Mouse (Mus musculus) heart, embryonic 12.5 days (tissue): ENCODE data around the gene Col23a1. TPM values are rescaled to one million over a fixed set of nuclear protein-coding genes. Genes with fewer than 3 reads are reported as not detected.

Experiments
- ATAC-seq: fragments of 200-750 bp; cut with Nextera tagmentation; 2 replicates; pipeline ENCODE4 v1.8.0; 2017; ENCODE audit warnings: moderate TSS enrichment, moderate library complexity; ENCODE audit not compliant: insufficient number of reproducible peaks, low FRiP score
- H3K27ac ChIP-seq: fragments of 300-500 bp; sonication (generic); 2 replicates; pipeline ENCODE4 v1.5.1; 2016; ENCODE audit warnings: mild to moderate bottlenecking, moderate library complexity; ENCODE audit not compliant: poor library complexity, severe bottlenecking
- H3K27me3 ChIP-seq: fragments of 300-500 bp; sonication (generic); replicated peaks from 2 replicates; pipeline ENCODE4 v1.6.1; 2016; ENCODE audit warnings: mild to moderate bottlenecking, moderate library complexity
- H3K36me3 ChIP-seq: fragments of 300-500 bp; sonication (generic); 2 replicates; pipeline ENCODE4 v1.6.1; 2016; ENCODE audit warnings: mild to moderate bottlenecking, moderate library complexity
- H3K4me1 ChIP-seq: fragments of 300-500 bp; sonication (generic); replicated peaks from 2 replicates; pipeline ENCODE4 v1.6.1; 2016; ENCODE audit warnings: mild to moderate bottlenecking
- H3K4me2 ChIP-seq: fragments of 300-500 bp; sonication (generic); 2 replicates; pipeline ENCODE4 v1.6.1; 2016; ENCODE audit warnings: mild to moderate bottlenecking, moderate library complexity
- H3K4me3 ChIP-seq: fragments of 300-500 bp; sonication (generic); 2 replicates; pipeline ENCODE4 v1.5.1; 2016; ENCODE audit warnings: mild to moderate bottlenecking
- H3K9ac ChIP-seq: fragments of 300-500 bp; sonication (generic); 2 replicates; pipeline ENCODE4 v1.6.1; 2016; ENCODE audit warnings: mild to moderate bottlenecking, moderate library complexity
- H3K9me3 ChIP-seq: fragments of 300-500 bp; sonication (generic); replicated peaks from 2 replicates; pipeline ENCODE4 v1.6.1; 2016; ENCODE audit warnings: mild to moderate bottlenecking, moderate library complexity
- WGBS: fragments of 180-500 bp; shearing (Covaris S2); methylation state at CpG from one replicate; pipeline ENCODE4 v1.1.7; 2016; 5-methylcytosine and 5-hydroxymethylcytosine counted together
- polyA plus RNA-seq: library from polyadenylated mRNA; unstranded; fragments of >200 nt; fragmentation: Nextera tagmentation; extraction: Ambion mirVana; gene quantifications from 2 replicates; pipeline ENCODE4 v1.2.1, GENCODE M21; 2016

Col23a1 gene
- polyA plus RNA-seq, 1 experiment from 2014 or later = 16.4 TPM

DNA sequence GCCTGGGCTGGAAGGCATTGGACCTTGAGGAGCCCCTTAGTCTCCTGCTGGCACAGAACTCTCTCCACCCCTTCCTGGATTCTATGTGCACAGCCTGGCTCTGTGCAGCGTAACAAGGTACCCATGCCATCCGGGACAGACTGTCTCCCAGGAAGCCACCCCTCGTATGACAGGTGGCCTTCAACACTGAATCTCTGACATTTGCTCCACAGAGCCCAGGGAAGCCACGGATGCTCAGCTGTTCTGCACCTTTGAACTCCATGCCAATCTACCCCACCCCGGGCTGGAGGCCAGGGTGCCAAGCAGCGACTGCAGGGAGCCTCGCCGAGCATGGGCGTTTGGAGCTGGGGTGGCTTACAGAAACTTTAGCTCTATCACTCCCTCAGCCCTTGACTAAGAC lies 164.0 kb downstream of the Col23a1 start:
- Histone ChIP-seq H3K36me3 (no peaks in the 10 kb centered on the region), H3K27ac (no peak overlapping the region), H3K27me3 (peaks cover 85% of the 10 kb centered on the region), H3K4me3 (no peak overlapping the region), H3K9me3 (no peaks in the 10 kb centered on the region), H3K9ac (no peak overlapping the region), H3K4me2 (no peak overlapping the region), H3K4me1 (peaks cover 6% of the 10 kb centered on the region)
- WGBS = 88% methylated on average over 9 of the region's 9 CpGs
- ATAC-seq = no peak

DNA sequence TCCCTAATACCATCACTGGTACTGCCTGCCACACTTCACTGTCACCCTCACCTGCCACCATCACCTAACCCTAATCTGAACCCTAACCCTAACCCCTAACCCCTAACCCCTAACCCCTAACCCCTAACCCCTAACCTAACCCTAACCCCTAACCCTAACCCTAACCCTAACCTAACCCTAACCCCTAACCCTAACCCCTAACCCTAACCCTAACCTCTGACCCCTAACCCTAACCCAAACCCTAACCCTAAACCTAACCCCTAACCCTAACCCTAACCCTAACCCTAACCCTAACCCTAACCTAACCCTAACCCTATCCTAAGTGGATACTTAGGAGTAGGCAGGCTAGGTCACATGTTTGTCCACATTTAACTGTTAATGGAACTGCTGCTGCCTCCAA lies 165.8 kb downstream of the Col23a1 start:
- peaks cover 79% of the 10 kb centered on the region for H3K27me3 ChIP-seq
- no peak for ATAC-seq
- no peak overlapping the region for H3K9ac ChIP-seq

GRCm38 (mm10) chr11:51457624-51458023 lies 167.9 kb downstream of the Col23a1 start:
- Histone ChIP-seq H3K4me3 (no peak overlapping the region), H3K27me3 (peaks cover 80% of the 10 kb centered on the region), H3K4me1 (peaks cover 18% of the 10 kb centered on the region), H3K36me3 (no peaks in the 10 kb centered on the region), H3K27ac (no peak overlapping the region), H3K9ac (no peak overlapping the region), H3K4me2 (no peak overlapping the region), H3K9me3 (no peaks in the 10 kb centered on the region)
- 52% methylated on average over 5 of the region's 5 CpGs for WGBS
- ATAC-seq = no peak

More for the DNA sequence above, 165.8 kb downstream of the Col23a1 start:
- Histone ChIP-seq H3K27ac (no peak overlapping the region), H3K4me3 (no peak overlapping the region), H3K9me3 (no peaks in the 10 kb centered on the region), H3K4me1 (peaks cover 18% of the 10 kb centered on the region), H3K4me2 (no peak overlapping the region), H3K36me3 (no peaks in the 10 kb centered on the region)

DNA sequence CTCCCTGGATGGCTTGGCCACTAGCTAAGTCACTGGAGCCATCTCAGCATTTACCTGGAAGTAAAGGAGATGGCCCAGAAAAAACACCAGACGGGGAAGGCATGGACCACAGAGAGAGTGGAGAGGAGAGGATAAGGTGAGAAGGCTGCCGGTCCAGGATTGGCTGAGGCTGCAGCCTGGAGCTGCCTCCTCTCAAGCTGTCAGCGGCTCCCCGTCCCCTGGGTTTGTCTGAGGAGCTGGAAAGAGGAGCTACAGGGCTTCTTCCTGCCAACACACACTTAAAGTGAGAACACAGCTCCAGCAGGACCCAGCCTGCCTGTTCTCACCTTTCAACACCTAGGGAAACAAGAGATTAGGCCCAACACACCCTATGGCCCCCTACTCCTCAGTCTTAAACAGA lies 168.9 kb downstream of the Col23a1 start:
- Histone ChIP-seq H3K27ac (no peak overlapping the region), H3K27me3 (peaks cover 80% of the 10 kb centered on the region), H3K9me3 (no peaks in the 10 kb centered on the region), H3K4me1 (peaks cover 18% of the 10 kb centered on the region), H3K4me3 (no peak overlapping the region), H3K9ac (no peak overlapping the region), H3K36me3 (no peaks in the 10 kb centered on the region), H3K4me2 (no peak overlapping the region)
- peak; percentile 71 for ATAC-seq
- WGBS = 15% methylated on average over 4 of the region's 4 CpGs

DNA sequence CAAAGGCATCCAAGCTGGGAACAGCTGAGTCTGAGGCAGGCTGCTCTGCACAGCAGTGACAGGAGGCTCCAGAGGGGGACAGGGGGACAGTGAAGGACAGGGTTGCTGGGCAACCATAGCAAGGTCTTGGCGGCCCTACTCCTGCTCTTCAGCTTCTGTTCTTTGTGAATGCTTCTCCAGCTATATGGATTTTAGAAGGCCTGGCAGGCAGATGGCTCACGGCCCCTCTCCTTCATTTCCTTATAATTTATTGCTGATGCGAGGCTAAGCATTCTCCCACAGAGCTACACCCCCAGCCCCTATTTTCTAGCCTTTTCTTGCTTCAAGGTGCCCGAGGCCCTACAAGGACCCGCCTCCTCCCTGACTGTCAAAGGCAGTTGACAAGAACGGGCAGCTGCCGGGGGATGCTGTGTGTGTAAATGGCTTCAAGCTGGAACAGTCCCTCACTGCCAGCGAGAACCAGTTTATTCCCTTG lies 169.9 kb downstream of the Col23a1 start:
- no peaks in the 10 kb centered on the region for H3K9me3 ChIP-seq
- peaks cover 81% of the 10 kb centered on the region for H3K27me3 ChIP-seq
- no peak overlapping the region for H3K4me2 ChIP-seq
- WGBS = 67% methylated on average over 8 of the region's 8 CpGs
- ATAC-seq = no peak
- peaks cover 18% of the 10 kb centered on the region for H3K4me1 ChIP-seq
- no peak overlapping the region for H3K27ac ChIP-seq
- H3K36me3 ChIP-seq = no peaks in the 10 kb centered on the region
- H3K4me3 ChIP-seq = no peak overlapping the region
- H3K9ac ChIP-seq = no peak overlapping the region

GRCm38 (mm10) chr11:51468737-51469136 lies 179.0 kb downstream of the Col23a1 start:
- 37% methylated on average over 6 of the region's 6 CpGs for WGBS
- ATAC-seq = no peak
- Histone ChIP-seq H3K4me1 (peaks cover 38% of the 10 kb centered on the region), H3K27ac (no peak overlapping the region), H3K36me3 (no peaks in the 10 kb centered on the region), H3K4me2 (peak overlapping the region; percentile 44), H3K9ac (no peak overlapping the region), H3K9me3 (no peaks in the 10 kb centered on the region), H3K27me3 (peaks cover 87% of the 10 kb centered on the region), H3K4me3 (no peak overlapping the region)

GRCm38 (mm10) chr11:51469341-51469831 lies 179.7 kb downstream of the Col23a1 start:
- Histone ChIP-seq H3K9me3 (no peaks in the 10 kb centered on the region), H3K27ac (no peak overlapping the region), H3K36me3 (no peaks in the 10 kb centered on the region), H3K9ac (no peak overlapping the region), H3K4me1 (peaks cover 38% of the 10 kb centered on the region), H3K4me3 (no peak overlapping the region), H3K27me3 (peaks cover 81% of the 10 kb centered on the region), H3K4me2 (peak overlapping the region; percentile 44)
- WGBS = 32% methylated on average over 13 of the region's 13 CpGs
- no peak for ATAC-seq

- H3K27me3 ChIP-seq = peaks cover 69% of the 10 kb centered on the region
- peak overlapping the region; percentile 29 for H3K27ac ChIP-seq
- peaks cover 38% of the 10 kb centered on the region for H3K4me1 ChIP-seq
- H3K4me2 ChIP-seq = peak overlapping the region; percentile 42
- H3K9ac ChIP-seq = no peak overlapping the region
- H3K4me3 ChIP-seq = no peak overlapping the region
- no peaks in the 10 kb centered on the region for H3K36me3 ChIP-seq
- peak; percentile 30 for ATAC-seq
- 29% methylated on average over 17 of the region's 17 CpGs for WGBS
- no peaks in the 10 kb centered on the region for H3K9me3 ChIP-seq
These were observed 180.8 kb downstream of the Col23a1 start for GRCm38 (mm10) chr11:51470383-51471144.

DNA sequence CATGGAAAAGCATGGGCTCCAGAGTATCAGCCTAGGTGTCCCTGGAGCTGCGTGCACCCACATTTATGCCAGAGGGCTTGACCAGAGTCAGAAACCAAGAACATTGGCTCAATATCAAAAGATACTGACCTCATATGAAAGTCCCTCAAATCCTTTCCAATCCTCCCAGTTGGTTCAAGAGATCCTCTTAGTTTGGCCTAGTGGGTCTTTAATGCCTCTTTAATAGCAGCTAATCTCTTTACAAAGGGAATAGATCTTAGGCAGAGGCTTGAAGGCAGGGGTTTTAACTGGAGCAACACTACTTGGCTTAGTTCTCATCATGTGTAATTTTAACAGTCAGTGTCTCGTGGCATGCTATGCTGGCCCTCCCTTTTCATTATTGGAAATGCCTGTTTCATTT lies 184.0 kb downstream of the Col23a1 start:
- H3K4me1 ChIP-seq = peaks cover 37% of the 10 kb centered on the region
- H3K36me3 ChIP-seq = no peaks in the 10 kb centered on the region
- 85% methylated on average over 2 of the region's 2 CpGs for WGBS
- no peak for ATAC-seq
- H3K27ac ChIP-seq = no peak overlapping the region
- peaks cover 49% of the 10 kb centered on the region for H3K27me3 ChIP-seq
- H3K4me2 ChIP-seq = no peak overlapping the region
- no peaks in the 10 kb centered on the region for H3K9me3 ChIP-seq
- H3K4me3 ChIP-seq = no peak overlapping the region
- no peak overlapping the region for H3K9ac ChIP-seq

- WGBS = 64% methylated on average over 4 of the region's 4 CpGs
- no peak overlapping the region for H3K9ac ChIP-seq
- no peaks in the 10 kb centered on the region for H3K36me3 ChIP-seq
- H3K4me2 ChIP-seq = no peak overlapping the region
- peaks cover 30% of the 10 kb centered on the region for H3K27me3 ChIP-seq
- peaks cover 8% of the 10 kb centered on the region; the same call in 1 of the 2 replicates for H3K4me1 ChIP-seq
- H3K9me3 ChIP-seq = no peaks in the 10 kb centered on the region; the same call in 1 of the 2 replicates
- ATAC-seq = no peak
- no peak overlapping the region for H3K4me3 ChIP-seq
- no peak overlapping the region for H3K27ac ChIP-seq
These were observed 186.8 kb downstream of the Col23a1 start for GRCm38 (mm10) chr11:51476543-51476942.

- H3K9ac ChIP-seq = no peak overlapping the region
- H3K27me3 ChIP-seq = peaks cover 23% of the 10 kb centered on the region
- H3K4me3 ChIP-seq = no peak overlapping the region
- WGBS = 67% methylated on average over 8 of the region's 8 CpGs
- H3K27ac ChIP-seq = peak overlapping the region; percentile 32; the same call in 1 of the 2 replicates
- H3K9me3 ChIP-seq = no peaks in the 10 kb centered on the region; the same call in 1 of the 2 replicates
- no peak for ATAC-seq
- peaks cover 6% of the 10 kb centered on the region; the same call in 1 of the 2 replicates for H3K4me1 ChIP-seq
- no peak overlapping the region for H3K4me2 ChIP-seq
- H3K36me3 ChIP-seq = no peaks in the 10 kb centered on the region
These were observed 187.9 kb downstream of the Col23a1 start for GRCm38 (mm10) chr11:51477571-51477970.
